Mouse (Mus musculus): Measurements from ENCODE around the gene Lrrc17.

DNA sequence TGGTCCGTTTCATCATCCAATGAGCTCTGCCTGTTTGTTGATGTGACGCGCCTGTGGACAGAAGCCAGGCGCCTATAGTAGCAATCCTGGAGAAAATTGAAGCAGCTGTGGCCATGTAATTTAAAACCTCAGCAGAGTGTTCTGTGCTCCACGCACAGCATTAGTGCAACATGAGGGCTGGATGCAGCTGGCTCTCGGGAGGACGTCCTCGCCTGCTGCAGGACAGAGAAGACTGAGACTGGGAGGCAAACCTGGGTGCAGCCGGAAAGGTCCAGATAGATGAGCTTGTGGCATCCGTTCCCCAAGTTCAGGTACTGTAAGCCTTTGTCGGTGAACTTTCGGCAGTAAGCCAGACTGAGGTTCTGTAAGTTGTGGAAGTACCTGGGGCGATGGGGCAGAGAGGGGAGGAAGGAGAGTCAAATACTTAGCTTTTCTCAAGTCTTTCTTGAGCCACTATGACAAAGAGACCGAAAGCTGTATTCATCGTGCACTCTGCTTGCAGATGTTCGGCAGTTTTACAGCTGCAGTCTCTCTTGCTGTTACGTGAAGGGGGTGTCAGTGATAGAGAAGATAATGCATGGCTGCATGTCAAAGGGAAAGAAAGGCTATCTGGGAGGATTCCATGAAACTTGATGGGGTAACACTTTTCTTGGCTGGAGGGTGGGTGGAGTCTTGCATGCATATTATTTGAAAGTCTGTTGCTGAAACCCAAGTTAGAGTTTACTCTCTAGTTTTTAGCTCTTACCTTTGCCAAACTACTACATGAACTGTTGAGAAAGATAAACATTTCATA lies at the start of gene Lrrc17:
- TF ChIP-seq CTCF (IDR thresholded peaks at IDR 0.05; ENCODE audit: extremely low read depth, insufficient read depth, insufficient read length, insufficient replicate concordance) = no peak
- no peak for TF ChIP-seq POLR2A (IDR thresholded peaks at IDR 0.05; ENCODE audit: low read depth, low read length)

Measured in spleen, adult 2 months (tissue).